Mouse (Mus musculus) activated CD4-positive, CD25-positive, alpha-beta regulatory T cell, adult 4 months (primary cell): ENCODE results near the gene Crygd. TPM values are rescaled to one million over a fixed set of nuclear protein-coding genes. Genes with fewer than 3 reads are reported as not detected.
"Not testable (repeated sequence)": the region's sequence is repeated elsewhere in the genome, so short reads cannot be mapped to it uniquely, and the experiment has no call there.

Experiments used
- ATAC-seq: one replicate; pipeline ENCODE4 v1.8.0; 2017
- polyA plus RNA-seq, 2 experiments: library from polyadenylated mRNA; unstranded; fragments of 100-300 nt; shearing (Covaris generic); gene quantifications; one replicate each; pipeline ENCODE4 v1.2.1; 2017

Gene Crygd
- polyA plus RNA-seq: not detected

- ATAC-seq: no peak
Measured at GRCm38 (mm10) chr1:65063352-65063751, at the start of gene Crygd. Gene Crygd, minus strand, starts transcription at chr1:65063452.

- ATAC-seq: no peak
Measured at GRCm38 (mm10) chr1:65112807-65113196, 49.5 kb upstream of the Crygd start.

GRCm38 (mm10) chr1:65112031-65112806, 49.0 kb upstream of the Crygd start:
- no peak for ATAC-seq

- no peak for ATAC-seq
Measured at GRCm38 (mm10) chr1:65109756-65110435, 46.6 kb upstream of the Crygd start.

GRCm38 (mm10) chr1:65109196-65109595, 45.9 kb upstream of the Crygd start:
- ATAC-seq: no peak

GRCm38 (mm10) chr1:65107654-65108279, 44.5 kb upstream of the Crygd start:
- no peak for ATAC-seq

GRCm38 (mm10) chr1:65103273-65103672, 40.0 kb upstream of the Crygd start, which contains the start of gene Cryga:
Gene Cryga, minus strand, starts transcription at chr1:65103373.
- ATAC-seq: no peak

- no peak for ATAC-seq
Measured at GRCm38 (mm10) chr1:65096953-65097352, 33.7 kb upstream of the Crygd start.

- ATAC-seq: no peak
Measured at GRCm38 (mm10) chr1:65091566-65091965, 28.3 kb upstream of the Crygd start.

GRCm38 (mm10) chr1:65090370-65090769, 27.1 kb upstream of the Crygd start:
- ATAC-seq: no peak

- no peak for ATAC-seq
Measured at GRCm38 (mm10) chr1:65088567-65089356, 25.5 kb upstream of the Crygd start.

GRCm38 (mm10) chr1:65082188-65082587, 18.9 kb upstream of the Crygd start, which contains the start of gene Crygb:
Gene Crygb, minus strand, starts transcription at chr1:65082288.
- no peak for ATAC-seq

- ATAC-seq: no peak
Measured at GRCm38 (mm10) chr1:65075607-65076006, 12.4 kb upstream of the Crygd start.

GRCm38 (mm10) chr1:65073589-65073988, 10.3 kb upstream of the Crygd start, which contains the start of gene Crygc:
Gene Crygc, minus strand, starts transcription at chr1:65073689.
- no peak for ATAC-seq

- no peak for ATAC-seq
Measured at GRCm38 (mm10) chr1:65067842-65068241, 4.6 kb upstream of the Crygd start.

- no peak for ATAC-seq
Measured at GRCm38 (mm10) chr1:65064201-65064600, 949 bp upstream of the Crygd start.

GRCm38 (mm10) chr1:65052140-65052539, 11.1 kb downstream of the Crygd start:
- ATAC-seq: no peak

- no peak for ATAC-seq
Measured at GRCm38 (mm10) chr1:65051696-65052095, 11.6 kb downstream of the Crygd start.

GRCm38 (mm10) chr1:65050952-65051351, 12.3 kb downstream of the Crygd start, which contains the start of gene Cryge:
Gene Cryge, minus strand, starts transcription at chr1:65051149.
- not testable (repeated sequence) for ATAC-seq

- ATAC-seq: no peak
Measured at GRCm38 (mm10) chr1:65048781-65049180, 14.5 kb downstream of the Crygd start.

GRCm38 (mm10) chr1:65046401-65047109, 16.7 kb downstream of the Crygd start:
- ATAC-seq: no peak

GRCm38 (mm10) chr1:65043433-65043832, 19.8 kb downstream of the Crygd start:
- ATAC-seq: no peak
